8 mouse cellular contexts compared by ENCODE assay signal in the genomic region with DNA sequence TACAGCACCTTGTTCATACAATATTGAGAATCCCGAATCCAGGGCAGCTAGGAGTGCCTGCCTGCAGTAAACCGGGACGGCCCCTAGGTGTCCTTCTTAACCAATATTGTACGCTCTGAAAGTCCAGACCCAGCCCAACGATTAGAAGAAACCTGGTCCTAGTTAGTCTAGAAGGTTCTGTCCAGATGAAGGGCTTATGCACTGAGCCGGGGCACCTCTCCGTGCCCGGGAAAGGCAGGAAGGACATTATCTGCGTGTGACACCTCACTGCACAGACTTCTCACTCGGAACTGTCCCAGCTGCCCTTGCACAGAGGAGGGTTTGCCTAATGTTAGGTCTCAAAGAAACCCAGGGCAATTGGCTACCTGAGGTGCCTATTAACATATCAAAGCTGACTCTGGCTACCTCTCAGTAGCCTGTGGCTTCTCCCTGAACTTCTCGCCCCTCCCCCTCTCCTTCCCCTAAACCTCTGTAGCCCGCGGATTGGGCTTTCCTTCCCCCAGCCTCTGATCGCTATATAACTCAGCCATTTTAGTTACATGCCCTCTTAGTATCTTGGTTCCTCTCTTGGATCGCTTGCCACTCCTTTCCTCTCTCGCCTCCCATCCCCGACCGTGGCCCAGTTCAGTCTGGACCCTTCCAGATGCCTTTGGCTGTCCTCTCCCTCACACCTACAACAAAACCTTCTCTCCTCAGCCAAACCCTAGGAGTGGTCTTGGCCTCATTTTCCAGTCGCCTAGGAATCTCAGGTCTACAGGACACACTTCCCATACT. TPM values are rescaled to one million over a fixed set of nuclear protein-coding genes. Genes with fewer than 3 reads are reported as not detected.
DNase-seq lines count a peak whose midpoint lies in the region; ATAC-seq and TF ChIP-seq lines count a peak whose summit lies in the region.

No protein-coding gene starts in this region.

- peak overlapping the region; percentile 69 for H3K27ac ChIP-seq in forebrain, embryonic 10.5 days
- H3K27ac ChIP-seq in heart, embryonic 16.5 days (ENCODE audit: low read length) = peak overlapping the region; percentile 55
- H3K27ac ChIP-seq in liver, embryonic 14.5 days = no peak overlapping the region
- no peak overlapping the region for H3K27ac ChIP-seq in neural tube, embryonic 11.5 days (ENCODE audit: low read depth, low read length)
- no peak overlapping the region for H3K27ac ChIP-seq in stomach, embryonic 16.5 days (ENCODE audit: low read length)

- no peak for TF ChIP-seq EP300 in liver, embryonic 14.5 days (IDR thresholded peaks at IDR 0.05; ENCODE audit: low read depth)

- H3K9me3 ChIP-seq in forebrain, embryonic 10.5 days = no peaks in the 10 kb centered on the region
- H3K9me3 ChIP-seq in heart, embryonic 16.5 days (replicated peaks; ENCODE audit: control insufficient read depth, low read length) = no peaks in the 10 kb centered on the region
- H3K9me3 ChIP-seq in liver, embryonic 14.5 days (ENCODE audit: control insufficient read depth, low read length) = no peaks in the 10 kb centered on the region
- H3K9me3 ChIP-seq in neural tube, embryonic 11.5 days (ENCODE audit: control insufficient read depth, low read length) = no peaks in the 10 kb centered on the region
- no peaks in the 10 kb centered on the region for H3K9me3 ChIP-seq in stomach, embryonic 16.5 days (replicated peaks; ENCODE audit: control insufficient read depth, low read length)

- H3K4me1 ChIP-seq in forebrain, embryonic 10.5 days = peaks cover 33% of the 10 kb centered on the region
- H3K4me1 ChIP-seq in heart, embryonic 16.5 days (ENCODE audit: control insufficient read depth, insufficient read depth, low read length) = peaks cover 16% of the 10 kb centered on the region
- H3K4me1 ChIP-seq in liver, embryonic 14.5 days (replicated peaks; ENCODE audit: control insufficient read depth in 2 of 2, insufficient read depth in 2 of 2, low read length in 1 of 2) = peaks cover 0 to 7% of the 10 kb centered on the region in 2 experiments; a peak in 2 of 4 replicates
- no peaks in the 10 kb centered on the region for H3K4me1 ChIP-seq in neural tube, embryonic 11.5 days (ENCODE audit: control insufficient read depth, insufficient read depth, low read length)
- peaks cover 15% of the 10 kb centered on the region; the same call in 1 of the 2 replicates for H3K4me1 ChIP-seq in stomach, embryonic 16.5 days (ENCODE audit: control insufficient read depth, insufficient read depth, low read length)

- H3K36me3 ChIP-seq in forebrain, embryonic 10.5 days (replicated peaks) = no peaks in the 10 kb centered on the region
- H3K36me3 ChIP-seq in heart, embryonic 16.5 days (ENCODE audit: control insufficient read depth, insufficient read depth) = no peaks in the 10 kb centered on the region
- H3K36me3 ChIP-seq in liver, embryonic 14.5 days (replicated peaks; ENCODE audit: control insufficient read depth, insufficient read depth, low read depth) = no peaks in the 10 kb centered on the region
- no peaks in the 10 kb centered on the region for H3K36me3 ChIP-seq in neural tube, embryonic 11.5 days (ENCODE audit: control insufficient read depth, insufficient read depth, low read length)
- H3K36me3 ChIP-seq in stomach, embryonic 16.5 days (ENCODE audit: control insufficient read depth, insufficient read depth, low read length) = no peaks in the 10 kb centered on the region

- peak overlapping the region; percentile 77 for H3K9ac ChIP-seq in heart, embryonic 16.5 days (ENCODE audit: low read length)
- no peak overlapping the region for H3K9ac ChIP-seq in liver, embryonic 14.5 days (replicated peaks)
- H3K9ac ChIP-seq in neural tube, embryonic 11.5 days (ENCODE audit: low read length) = no peak overlapping the region
- peak overlapping the region; percentile 8 for H3K9ac ChIP-seq in stomach, embryonic 16.5 days (ENCODE audit: low read length)

- ATAC-seq in heart, embryonic 16.5 days (replicated peaks; ENCODE audit: extremely low read depth, insufficient read depth, low FRiP score) = peak; percentile 76
- ATAC-seq in liver, embryonic 14.5 days (ENCODE audit: insufficient read depth) = 0 out of 2 replicates have a peak, but pooled peaks have one; percentile 39
- peak; percentile 55 for ATAC-seq in neural tube, embryonic 11.5 days (ENCODE audit: insufficient read depth, low FRiP score, low TSS enrichment)
- ATAC-seq in stomach, embryonic 16.5 days (ENCODE audit: insufficient read depth, low FRiP score) = peak; percentile 72

- H3K4me3 ChIP-seq in forebrain, embryonic 10.5 days = peak overlapping the region; percentile 40
- H3K4me3 ChIP-seq in heart, embryonic 16.5 days (ENCODE audit: low read length) = peak overlapping the region; percentile 48
- peak overlapping the region; percentile 29 to 33; a peak in 2 of 4 replicates for H3K4me3 ChIP-seq in liver, embryonic 14.5 days (ENCODE audit: insufficient read depth in 1 of 2, low read depth in 2 of 2, low read length in 2 of 2)
- H3K4me3 ChIP-seq in neural tube, embryonic 11.5 days (ENCODE audit: low read depth, low read length) = no peak overlapping the region
- peak overlapping the region; percentile 15 for H3K4me3 ChIP-seq in stomach, embryonic 16.5 days (replicated peaks; ENCODE audit: low read length)

- peak; percentile 67 for DNase-seq in CD4-positive helper T cell, adult 2 months (ENCODE audit: low read depth, low spot score)
- DNase-seq in brain, embryonic 18.5 days (ENCODE audit: low read depth, low spot score) = peak; percentile 52
- peak; percentile 76 for DNase-seq in forebrain, embryonic 10.5 days (ENCODE audit: extremely low spot score, low spot score)
- peak; percentile 83 to 89 for DNase-seq in kidney, postnatal 25 days
- DNase-seq in liver, embryonic 14.5 days (ENCODE audit: low read depth in 3 of 3, low spot score in 3 of 3) = peak; percentile 19 to 31 (median 22)
- peak; percentile 79 for DNase-seq in neural tube, embryonic 11.5 days (ENCODE audit: low spot score)

- TF ChIP-seq CTCF in liver, embryonic 14.5 days (IDR thresholded peaks at IDR 0.05; ENCODE audit: low read depth) = peak; percentile 70

- peak overlapping the region; percentile 85 for H3K4me2 ChIP-seq in heart, embryonic 16.5 days (ENCODE audit: low read depth, low read length)
- H3K4me2 ChIP-seq in liver, embryonic 14.5 days (ENCODE audit: low read depth) = peak overlapping the region; percentile 51
- H3K4me2 ChIP-seq in neural tube, embryonic 11.5 days (ENCODE audit: low read depth) = peak overlapping the region; percentile 30
- peak overlapping the region; percentile 50 for H3K4me2 ChIP-seq in stomach, embryonic 16.5 days (ENCODE audit: low read depth, low read length)

- peaks cover 42% of the 10 kb centered on the region for H3K27me3 ChIP-seq in forebrain, embryonic 10.5 days (ENCODE audit: poor library complexity, severe bottlenecking)
- no peaks in the 10 kb centered on the region for H3K27me3 ChIP-seq in heart, embryonic 16.5 days (ENCODE audit: control insufficient read depth, insufficient read depth, low read length)
- H3K27me3 ChIP-seq in liver, embryonic 14.5 days (ENCODE audit: control insufficient read depth, insufficient read depth, low read length) = no peaks in the 10 kb centered on the region
- no peaks in the 10 kb centered on the region for H3K27me3 ChIP-seq in neural tube, embryonic 11.5 days (ENCODE audit: control insufficient read depth, insufficient read depth, low read length)
- H3K27me3 ChIP-seq in stomach, embryonic 16.5 days (ENCODE audit: control insufficient read depth, insufficient read depth, low read length) = no peaks in the 10 kb centered on the region

- WGBS in forebrain, embryonic 10.5 days = 2% methylated on average over 19 of the region's 19 CpGs
- 3% methylated on average over 19 of the region's 19 CpGs for WGBS in heart, embryonic 16.5 days
- 5% methylated on average over 19 of the region's 19 CpGs for WGBS in liver, embryonic 14.5 days (ENCODE audit: insufficient replicate concordance)
- WGBS in neural tube, embryonic 11.5 days = 4% methylated on average over 19 of the region's 19 CpGs
- WGBS in stomach, embryonic 16.5 days = 6% methylated on average over 19 of the region's 19 CpGs

RNA-seq across cellular contexts. Expression of gene Lmod3, which starts 25.6 kb away (rescaled TPM):
- not detected in 2 replicates for polyA plus RNA-seq in forebrain, embryonic 10.5 days (2016; fragmentation: Nextera tagmentation; extraction: Ambion mirVana)
- 21.6 and 27.8 TPM in 2 replicates for polyA plus RNA-seq in heart, embryonic 16.5 days (2015; fragmentation: Nextera tagmentation; extraction: Ambion mirVana)
- polyA plus RNA-seq in liver, embryonic 14.5 days (2012; rRNA removed) = not detected in 2 replicates
- polyA plus RNA-seq in liver, embryonic 14.5 days (2014; fragmentation: Nextera tagmentation; extraction: Ambion mirVana) = not detected in 2 replicates
- polyA plus RNA-seq in neural tube, embryonic 11.5 days (2014; fragmentation: Nextera tagmentation; extraction: Ambion mirVana) = 1.5 and 2.4 TPM in 2 replicates
- polyA plus RNA-seq in stomach, embryonic 16.5 days (2015; fragmentation: Nextera tagmentation; extraction: Ambion mirVana) = 0.10 and 4.4 TPM in 2 replicates

Comparison
In these comparisons a context has a peak if more than half of its experiments do, and no peak if none do; other contexts are left out.
1. DNase-seq: peak in every context shown above with its lines; median percentile 86 in kidney, postnatal 25 days; 79 in neural tube, embryonic 11.5 days; 76 in forebrain, embryonic 10.5 days; 67 in CD4-positive helper T cell, adult 2 months; 52 in brain, embryonic 18.5 days; 22 in liver, embryonic 14.5 days.
2. H3K27ac ChIP-seq: peak in forebrain, embryonic 10.5 days (single experiment) and heart, embryonic 16.5 days (single experiment); none in liver, embryonic 14.5 days (single experiment), neural tube, embryonic 11.5 days (single experiment) and stomach, embryonic 16.5 days (single experiment).
3. H3K4me2 ChIP-seq: peak in every context shown above with its lines; median percentile 85 in heart, embryonic 16.5 days; 51 in liver, embryonic 14.5 days; 50 in stomach, embryonic 16.5 days; 30 in neural tube, embryonic 11.5 days.
4. H3K9ac ChIP-seq: peak in heart, embryonic 16.5 days (single experiment) and stomach, embryonic 16.5 days (single experiment); none in liver, embryonic 14.5 days (single experiment) and neural tube, embryonic 11.5 days (single experiment).
5. Peak in every context shown above with its lines, with median percentiles within 50 percentile points of each other: ATAC-seq.